Mouse (Mus musculus): ENCODE measurements at regions not wholly inside any gene's neighbourhood (a gene's known extent, or its start where the extent isn't known, plus 50 kb on each side); places are given as distances from the start of the nearest gene placed in this dataset.

DNA sequence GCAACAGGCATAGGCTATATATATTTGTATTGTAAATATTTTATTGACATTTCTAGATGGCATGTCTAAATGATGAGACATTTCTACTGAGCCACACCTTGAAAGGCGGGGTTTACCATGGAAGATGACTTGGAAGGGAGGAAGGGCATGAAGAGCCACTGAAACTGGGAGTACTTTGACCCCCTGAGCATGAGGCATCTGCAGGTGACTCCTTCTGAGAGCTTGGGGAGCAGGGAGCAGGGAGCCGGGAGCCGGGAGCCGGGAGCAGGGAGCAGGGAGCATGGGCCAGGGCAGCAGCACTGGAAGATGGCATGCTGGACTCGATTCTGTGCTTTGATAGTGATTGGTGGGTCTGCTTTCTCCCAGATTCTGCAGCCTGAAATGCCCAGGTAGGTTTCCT lies 253.5 kb upstream of the Nr5a2 start:
- DNase-seq = no peak

DNA sequence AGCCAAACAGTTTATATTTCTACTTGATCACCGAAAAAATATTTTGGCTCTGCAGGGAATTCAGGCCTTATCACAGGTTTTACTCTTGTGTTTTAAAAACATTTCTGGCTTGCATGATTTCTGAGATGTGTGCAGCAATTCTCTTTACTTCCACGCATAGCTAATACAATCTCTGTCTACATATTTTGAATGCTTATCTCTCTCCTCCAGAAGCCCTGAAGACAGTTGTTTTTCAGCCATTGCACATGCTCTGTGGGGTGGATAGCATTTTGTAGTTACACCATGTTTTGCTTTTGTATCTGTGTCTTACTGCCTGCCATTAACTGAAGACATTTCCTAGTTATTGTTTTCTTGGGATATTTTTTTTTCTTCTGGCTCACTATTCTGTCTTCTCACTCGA lies 252.6 kb upstream of the Nr5a2 start:
- no peak for DNase-seq

- no peak for DNase-seq
Measured at GRCm38 (mm10) chr1:137204371-137204770, 244.1 kb upstream of the Nr5a2 start.

GRCm38 (mm10) chr1:137203512-137203911 lies 243.3 kb upstream of the Nr5a2 start:
- no peak for DNase-seq

DNA sequence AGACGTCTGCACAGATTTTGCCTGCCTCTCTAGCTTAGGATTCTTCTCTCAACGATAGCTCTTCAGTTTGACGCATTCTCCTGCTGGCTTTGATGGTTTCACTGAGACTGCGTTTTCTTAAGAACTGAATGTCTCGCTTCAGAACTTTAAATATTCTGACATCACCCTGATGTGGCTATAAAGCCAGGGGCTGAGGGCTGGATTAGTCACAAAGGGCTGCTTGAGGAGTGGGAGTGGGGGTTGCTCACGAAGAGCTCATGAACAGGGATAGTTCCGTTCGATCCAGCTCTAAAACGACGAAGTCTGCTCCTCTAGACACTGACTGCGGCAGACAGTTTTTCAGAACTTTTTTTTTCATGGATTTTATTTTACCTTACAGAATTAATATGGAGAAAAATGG lies 240.7 kb upstream of the Nr5a2 start:
- no peak for DNase-seq

DNA sequence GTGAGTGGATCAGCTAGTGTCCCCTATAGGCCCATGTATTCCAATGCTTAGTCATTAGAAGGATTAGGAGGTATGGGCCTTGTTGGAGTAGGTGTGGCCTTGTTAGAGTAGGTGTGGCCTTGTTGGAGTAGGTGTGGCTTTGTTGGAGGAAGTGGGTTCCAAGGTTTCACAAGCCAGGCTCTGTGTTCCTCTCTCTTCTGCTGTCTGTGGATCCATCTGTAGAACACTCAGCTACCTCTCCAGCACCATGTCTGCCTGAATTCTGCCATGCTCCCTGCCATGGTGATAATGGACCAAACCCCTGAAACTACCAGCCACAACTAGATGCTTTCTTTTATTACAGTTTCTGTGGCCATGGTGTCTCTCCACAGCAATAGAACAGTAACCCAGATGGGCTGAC lies 235.7 kb upstream of the Nr5a2 start:
- DNase-seq = no peak

GRCm38 (mm10) chr1:137195065-137195620 lies 234.9 kb upstream of the Nr5a2 start:
- DNase-seq = no peak

DNA sequence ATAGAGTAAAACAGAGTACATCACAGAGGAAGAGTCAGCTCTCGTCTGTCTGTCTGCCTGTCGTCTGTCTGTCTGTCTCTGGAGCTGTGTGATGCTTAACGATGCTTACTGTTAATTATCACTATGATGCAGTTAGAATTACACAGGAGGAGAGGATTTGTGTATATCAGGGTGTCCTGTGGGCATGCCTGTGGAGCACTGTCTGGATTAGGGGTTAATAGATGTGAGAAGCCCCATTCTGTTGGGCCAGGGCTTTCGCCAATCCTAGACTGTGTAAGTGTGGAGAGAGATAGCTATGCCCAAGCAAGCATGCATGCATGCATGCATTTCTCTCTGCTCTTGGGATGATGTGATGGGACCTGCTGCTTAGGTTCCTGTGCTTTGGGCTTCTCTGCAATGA lies 218.0 kb upstream of the Nr5a2 start:
- no peak for DNase-seq

GRCm38 (mm10) chr1:137176696-137177095 lies 216.4 kb upstream of the Nr5a2 start:
- no peak for DNase-seq

- DNase-seq = no peak
Measured at GRCm38 (mm10) chr1:137174081-137174480, 213.8 kb upstream of the Nr5a2 start.

DNA sequence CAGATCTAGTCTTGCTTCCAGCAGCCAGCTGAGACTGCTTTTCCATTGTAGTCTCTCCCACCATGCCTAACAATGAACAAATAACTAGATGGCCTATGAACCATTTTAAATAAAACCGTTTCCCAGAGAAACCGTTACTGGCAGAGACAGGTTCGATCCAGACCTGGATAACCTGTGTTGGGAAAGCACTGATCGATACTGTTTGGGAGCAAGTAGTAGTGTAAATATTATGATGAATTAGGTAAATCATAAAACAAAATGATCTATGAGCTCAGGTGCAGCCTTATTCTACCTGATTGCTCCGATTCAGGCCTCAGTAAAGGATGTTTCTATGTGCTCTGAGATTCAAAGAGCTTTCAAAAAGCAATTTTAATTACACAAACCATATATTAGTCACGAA lies 211.9 kb upstream of the Nr5a2 start:
- no peak for DNase-seq

- DNase-seq = no peak
Measured at GRCm38 (mm10) chr1:137171451-137171850, 211.2 kb upstream of the Nr5a2 start.

- DNase-seq = no peak
Measured at GRCm38 (mm10) chr1:137147891-137148290, 187.6 kb upstream of the Nr5a2 start.

DNA sequence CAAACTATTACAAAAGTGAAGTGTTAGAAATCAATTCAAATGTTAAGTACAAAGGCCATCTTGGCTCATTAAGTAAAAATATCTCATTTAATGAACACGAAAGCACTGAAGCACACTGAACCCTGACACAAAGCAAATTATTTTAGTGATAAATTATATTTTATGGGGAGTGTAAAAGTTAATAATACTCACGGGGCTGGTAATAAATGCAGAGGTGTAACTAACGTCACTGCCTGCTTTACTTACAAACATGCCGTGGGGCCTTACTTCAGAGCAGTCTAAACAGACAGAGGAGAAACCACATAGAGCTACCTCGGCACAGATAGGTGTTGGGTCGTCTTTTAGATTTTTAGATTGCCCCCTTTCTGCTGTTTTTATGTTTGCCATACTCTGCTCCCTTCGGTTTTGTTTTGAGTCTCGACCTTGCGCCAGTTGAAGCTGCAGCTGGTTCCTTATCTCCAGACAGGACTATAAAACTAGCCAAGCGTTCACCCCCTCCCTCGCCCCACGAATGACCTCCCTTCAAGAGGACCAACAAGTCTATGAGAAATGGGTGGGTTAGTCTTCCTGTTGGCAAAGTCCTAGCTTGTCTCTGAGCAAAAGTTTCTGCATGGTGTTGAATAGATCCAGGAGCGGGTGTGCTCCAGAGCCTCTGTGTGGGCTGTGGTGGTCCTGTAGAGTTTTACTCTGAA lies 181.8 kb upstream of the Nr5a2 start:
- no peak for DNase-seq

DNA sequence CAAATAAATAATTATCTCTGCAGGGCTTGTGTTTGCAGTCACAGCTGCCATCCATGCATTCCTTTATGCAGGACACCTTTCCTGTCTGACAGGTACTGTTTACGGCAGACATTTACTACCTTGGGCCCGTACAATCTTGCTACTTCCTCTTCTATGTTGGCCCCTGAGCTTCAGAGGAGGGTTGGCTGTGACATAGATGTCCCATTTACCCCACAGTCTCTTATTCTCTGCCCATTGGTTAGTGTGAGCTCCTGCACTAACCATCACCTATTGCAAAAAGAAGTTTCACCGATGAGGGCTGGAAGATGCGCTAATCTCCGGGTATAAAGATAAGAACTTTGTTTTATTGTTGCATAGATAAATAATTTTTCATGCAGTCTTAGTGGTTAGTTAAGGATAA lies 181.1 kb upstream of the Nr5a2 start:
- no peak for DNase-seq

DNA sequence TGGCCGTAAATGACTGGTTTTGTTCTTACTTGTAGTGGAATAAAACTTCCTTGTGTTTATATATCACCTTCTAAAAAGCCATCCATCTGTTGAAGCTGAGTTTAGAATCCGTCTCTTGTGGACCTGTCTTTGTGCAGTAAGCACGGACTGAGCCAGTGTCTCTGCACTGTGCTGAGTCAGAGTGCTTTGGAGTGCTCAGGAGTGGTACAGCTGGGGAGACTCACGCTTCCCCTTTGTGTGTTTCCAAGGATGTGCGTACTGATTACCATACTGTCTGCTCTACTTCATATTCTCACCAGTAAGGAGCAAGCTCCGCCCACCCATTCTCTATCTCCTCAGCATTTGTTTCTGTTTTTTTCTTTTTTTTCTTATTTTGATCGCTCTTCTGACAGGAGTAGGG lies 175.9 kb upstream of the Nr5a2 start:
- no peak for DNase-seq

GRCm38 (mm10) chr1:137133734-137134133 lies 173.5 kb upstream of the Nr5a2 start:
- DNase-seq = no peak

DNA sequence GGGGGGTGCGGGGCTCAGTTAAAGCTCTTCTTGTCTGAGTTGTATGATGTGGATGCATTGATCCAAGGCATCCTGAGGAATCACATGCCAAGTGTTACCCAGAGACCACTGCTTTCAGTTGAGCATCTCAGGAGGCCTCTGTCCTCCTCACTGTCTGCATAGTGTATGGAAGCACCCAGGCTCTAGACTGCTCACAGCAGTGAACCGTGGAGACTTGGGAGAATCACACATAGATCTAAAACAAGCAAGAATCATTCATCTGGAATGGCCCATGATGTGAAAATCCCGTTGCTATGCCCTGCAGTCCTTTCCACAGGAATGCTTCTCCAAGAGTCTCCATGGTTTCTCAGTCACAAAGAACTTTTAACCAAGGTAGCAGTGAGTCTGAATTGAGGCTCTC lies 170.0 kb upstream of the Nr5a2 start:
- no peak for DNase-seq

DNA sequence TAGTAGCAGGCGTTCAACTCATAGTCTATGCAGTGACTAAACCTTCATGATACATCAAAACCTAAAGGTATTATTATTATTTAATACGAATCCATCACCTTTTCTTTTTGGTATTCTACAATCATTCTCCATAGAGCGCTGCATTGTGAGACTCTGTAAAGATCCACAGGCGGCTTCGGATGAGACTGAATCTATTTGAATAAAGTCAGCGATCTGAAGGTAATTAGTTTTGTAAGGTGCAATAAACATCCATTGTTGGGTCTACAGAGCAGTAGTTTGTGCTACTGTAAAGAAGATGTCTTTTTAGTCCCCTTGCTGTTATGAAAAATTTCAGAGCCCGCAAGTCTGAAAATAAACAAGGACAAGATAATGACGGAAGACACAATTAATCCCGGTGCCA lies 168.9 kb upstream of the Nr5a2 start:
- no peak for DNase-seq

GRCm38 (mm10) chr1:137117866-137118265 lies 157.6 kb upstream of the Nr5a2 start:
- DNase-seq = no peak

GRCm38 (mm10) chr1:137106444-137106843 lies 146.2 kb upstream of the Nr5a2 start:
- no peak for DNase-seq

DNA sequence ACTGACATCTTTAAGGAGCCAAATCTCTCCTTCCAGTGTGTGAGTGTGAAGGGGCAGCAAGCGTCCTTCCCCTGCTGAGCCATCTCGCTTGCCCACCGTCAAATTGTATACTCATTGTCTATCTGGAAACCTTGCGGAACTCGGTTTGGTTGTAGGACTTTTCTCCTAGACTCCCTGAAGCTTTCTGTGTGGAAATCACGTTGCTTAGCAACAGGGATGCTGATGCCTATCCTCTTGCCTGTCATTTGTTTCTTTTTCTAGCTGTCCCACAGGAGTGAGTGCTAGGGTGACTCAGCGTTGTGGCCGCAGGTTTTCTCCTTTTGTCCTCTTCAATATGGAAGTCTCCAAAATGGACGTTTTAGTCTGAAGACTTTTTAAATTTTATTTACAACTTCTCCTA lies 131.5 kb upstream of the Nr5a2 start:
- no peak for DNase-seq

- no peak for DNase-seq
Measured at GRCm38 (mm10) chr1:137088148-137088547, 127.9 kb upstream of the Nr5a2 start.

- DNase-seq = no peak
Measured at GRCm38 (mm10) chr1:137086766-137087165, 126.5 kb upstream of the Nr5a2 start.

- DNase-seq = no peak
Measured at GRCm38 (mm10) chr1:137083500-137083899, 123.3 kb upstream of the Nr5a2 start.

All from lung, postnatal 14 days (tissue).